Mouse (Mus musculus) CD4-positive helper T cell, adult 2 months (primary cell): ENCODE measurements around the gene Sema7a.

Source experiments
- DNase-seq: peaks from one replicate; pipeline ENCODE4 v3.0.0-alpha.2; 2012; ENCODE audit warnings: low read depth, missing footprints, low spot score

The Sema7a gene

GRCm38 (mm10) chr9:58011027-58011426 lies 71.1 kb downstream of the Sema7a start:
- no peak for DNase-seq

GRCm38 (mm10) chr9:58011552-58011951 lies 71.6 kb downstream of the Sema7a start:
- no peak for DNase-seq
